Mouse (Mus musculus) spleen, postnatal 36 days (tissue): ENCODE measurements at regions not wholly inside any gene's neighbourhood (a gene's known extent, or its start where the extent isn't known, plus 50 kb on each side); places are given as distances from the start of the nearest gene placed in this dataset.

Experiments
- DNase-seq, 2 experiments: peaks; one replicate each; pipeline ENCODE4 v3.0.0; 2022; ENCODE audit warnings: low spot score in 2 of 2, mixed read lengths in 1 of 2

DNA sequence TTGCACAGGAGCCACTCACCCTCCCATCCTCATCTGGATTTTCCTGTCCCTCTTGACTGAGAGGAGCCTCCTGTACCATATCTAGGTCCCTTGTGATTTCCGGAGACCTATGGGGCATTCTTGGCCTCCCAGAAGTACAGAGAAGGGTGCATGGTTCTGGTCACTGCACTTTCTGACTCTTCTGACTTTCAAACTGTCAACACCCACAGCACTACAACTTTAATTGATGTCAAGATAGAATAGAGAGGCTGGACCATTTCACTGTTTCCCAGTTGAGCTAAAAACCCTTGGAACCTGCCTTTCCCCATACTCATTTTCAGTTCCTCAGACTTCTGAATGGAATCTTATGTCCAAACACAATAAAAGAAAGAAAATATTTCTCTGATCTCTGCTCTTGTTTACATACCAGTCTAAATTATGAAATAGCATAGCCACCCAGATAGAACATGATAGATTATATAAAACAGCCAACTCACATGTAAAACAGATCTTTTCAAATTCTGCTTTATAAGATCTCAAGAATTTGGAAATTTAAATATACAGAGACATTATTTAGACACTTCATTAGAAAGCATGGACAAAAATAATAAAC lies 144.2 kb downstream of the Ptger3 start:
- no peak for DNase-seq

DNA sequence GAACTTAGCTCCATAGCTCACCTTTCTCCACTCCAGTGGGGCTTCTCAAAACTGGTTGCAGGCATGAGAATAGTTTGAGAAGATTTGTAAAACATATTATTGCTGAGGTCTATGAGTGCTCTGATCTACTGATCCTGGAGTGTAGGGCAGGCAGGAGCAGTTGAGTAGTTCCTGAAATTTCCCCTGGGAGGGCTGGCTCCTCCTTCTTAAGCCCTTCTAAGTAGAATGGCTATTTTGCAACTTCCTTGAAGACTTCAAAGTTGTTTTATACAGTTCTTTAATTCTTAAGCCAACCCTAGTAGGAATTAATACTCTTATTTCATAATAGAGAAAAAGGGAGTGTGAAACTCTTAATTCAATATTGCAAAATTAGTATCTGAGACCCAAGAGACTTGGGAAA lies 133.3 kb downstream of the Ptger3 start:
- no peak for DNase-seq

DNA sequence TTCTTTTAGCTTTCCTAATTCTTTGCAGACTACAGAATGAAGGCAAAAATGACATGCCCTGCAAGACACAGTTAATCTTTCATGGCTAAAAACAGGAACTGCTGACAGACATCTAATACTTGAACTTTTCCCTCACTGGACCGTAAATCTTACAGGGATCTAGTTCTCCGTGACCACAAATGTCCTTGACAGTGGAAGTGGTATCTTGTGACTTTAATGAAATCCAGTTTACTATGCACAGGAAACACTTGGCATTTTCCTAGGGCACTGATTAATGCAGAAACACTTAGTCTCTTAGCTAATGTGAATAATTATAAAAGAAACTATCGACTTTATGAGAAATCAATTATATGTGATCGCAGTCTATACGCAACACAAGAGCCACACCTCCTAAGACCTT lies 131.8 kb downstream of the Ptger3 start:
- no peak for DNase-seq

DNA sequence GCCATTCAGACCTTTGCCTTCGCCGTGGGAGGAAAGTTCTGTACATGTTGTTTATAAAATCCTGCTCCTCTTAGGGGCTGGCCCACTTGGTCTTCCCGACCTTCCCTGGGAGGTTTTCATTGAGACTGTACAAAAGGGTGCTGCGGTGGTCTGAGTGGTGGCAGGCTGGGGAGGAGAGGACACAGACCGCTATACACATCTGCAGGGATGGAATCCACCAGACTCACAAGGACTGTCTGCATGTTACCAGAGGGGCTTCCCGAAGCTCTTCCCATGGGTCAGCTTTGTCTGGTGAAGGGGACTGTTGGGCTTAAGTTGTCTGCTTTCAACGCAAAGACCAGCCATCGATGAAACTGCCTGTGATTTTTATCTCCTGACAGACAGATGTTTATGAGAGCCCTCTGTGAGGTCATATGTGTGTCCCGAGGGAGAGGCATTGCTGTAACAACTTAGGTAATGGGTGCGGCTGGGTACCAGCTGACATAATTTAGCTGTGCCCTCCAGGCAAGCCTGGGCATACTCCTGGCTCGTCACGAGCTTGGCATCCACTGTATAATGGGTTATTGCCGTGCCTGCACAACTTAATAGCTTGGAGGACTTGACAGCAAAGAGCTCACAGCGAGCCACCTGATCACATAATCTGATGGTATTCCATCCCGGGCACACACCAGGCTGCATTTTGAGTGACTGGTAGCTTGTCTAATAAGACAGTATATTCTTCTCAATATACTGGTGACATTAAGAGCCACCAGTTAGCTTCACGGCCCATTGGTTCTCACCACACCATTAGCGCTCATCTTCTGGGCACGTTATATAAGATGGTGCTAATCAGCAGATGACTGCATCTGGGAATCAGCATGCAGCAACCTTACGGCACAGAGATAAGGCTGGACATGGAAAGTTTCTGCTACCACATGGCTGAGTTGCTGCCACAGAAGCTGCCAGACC lies 128.7 kb downstream of the Ptger3 start:
- DNase-seq: no peak
